In genomic region chr11:57786616-57787418, GRCm38 (mm10) we compare ENCODE assay signal across 10 mouse cellular contexts. TPM values are rescaled to one million over a fixed set of nuclear protein-coding genes. Genes with fewer than 3 reads are reported as not detected.
A peak's percentile ranks its signal among the peaks of the same experiment; 100 is the strongest.
DNase-seq lines count a peak whose midpoint lies in the region; ATAC-seq and TF ChIP-seq lines count a peak whose summit lies in the region.
"Had no signal": no experiment of that assay in that cellular context is flagged by ENCODE, and none has a peak within 500 bp of the region (broad histone marks: within the 10 kb centered on the region; RNA-seq: fewer than 3 reads in every experiment).

No protein-coding gene starts in this region.

- peaks cover 20% of the 10 kb centered on the region; the same call in 1 of the 2 replicates for H3K4me1 ChIP-seq in heart, embryonic 10.5 days
- peaks cover 8% of the 10 kb centered on the region; the same call in 1 of the 2 replicates for H3K4me1 ChIP-seq in forebrain, postnatal 0 days (ENCODE audit: insufficient read depth)
- H3K4me1 ChIP-seq in limb, embryonic 14.5 days (ENCODE audit: control insufficient read depth, insufficient read depth, low read length) = peaks cover 6% of the 10 kb centered on the region

- H3K9me3 ChIP-seq in heart, embryonic 10.5 days = no peaks in the 10 kb centered on the region
- H3K9me3 ChIP-seq in forebrain, postnatal 0 days (ENCODE audit: low read length) = no peaks in the 10 kb centered on the region
- no peaks in the 10 kb centered on the region for H3K9me3 ChIP-seq in limb, embryonic 14.5 days (ENCODE audit: control insufficient read depth, low read length)
- H3K9me3 ChIP-seq: G1E; heart, embryonic 15.5 days had no signal

- H3K36me3 ChIP-seq in heart, embryonic 10.5 days = peaks cover 12% of the 10 kb centered on the region; the same call in 1 of the 2 replicates
- H3K36me3 ChIP-seq in forebrain, postnatal 0 days (ENCODE audit: insufficient read depth) = peaks cover 4% of the 10 kb centered on the region; the same call in 1 of the 2 replicates
- peaks cover 16% of the 10 kb centered on the region for H3K36me3 ChIP-seq in limb, embryonic 14.5 days (ENCODE audit: control insufficient read depth, insufficient read depth, low read length)
- H3K36me3 ChIP-seq: heart, embryonic 15.5 days had no signal

- peak; percentile 62 for TF ChIP-seq CTCF in forebrain, postnatal 0 days (IDR thresholded peaks at IDR 0.05; ENCODE audit: low read depth)

- 54% methylated on average over 18 of the region's 18 CpGs for WGBS in heart, embryonic 10.5 days
- 21% methylated on average over 18 of the region's 18 CpGs for WGBS in forebrain, postnatal 0 days
- WGBS in limb, embryonic 14.5 days = 51% methylated on average over 18 of the region's 18 CpGs

- 0 out of 2 replicates have a peak overlapping the region, but pooled peaks have one; percentile 7 for H3K27ac ChIP-seq in heart, embryonic 10.5 days
- peak overlapping the region; percentile 67 for H3K27ac ChIP-seq in forebrain, postnatal 0 days (ENCODE audit: low read depth, low read length)
- H3K27ac ChIP-seq in limb, embryonic 14.5 days (replicated peaks; ENCODE audit: low read depth, low read length) = peak overlapping the region; percentile 55
- H3K27ac ChIP-seq: heart, embryonic 15.5 days had no signal

- H3K9ac ChIP-seq in forebrain, postnatal 0 days = peak overlapping the region; percentile 35; the same call in 1 of the 2 replicates
- peak overlapping the region; percentile 36 for H3K9ac ChIP-seq in limb, embryonic 14.5 days (ENCODE audit: low read depth, low read length, severe bottlenecking)
- H3K9ac ChIP-seq: heart, embryonic 15.5 days had no signal

- H3K4me2 ChIP-seq in forebrain, postnatal 0 days (ENCODE audit: low read depth) = no peak overlapping the region
- H3K4me2 ChIP-seq in limb, embryonic 14.5 days (replicated peaks; ENCODE audit: low read depth, low read length, severe bottlenecking) = no peak overlapping the region
- H3K4me2 ChIP-seq: heart, embryonic 15.5 days had no signal

- no peak for DNase-seq in heart, embryonic 10.5 days (ENCODE audit: low spot score)
- DNase-seq in heart, adult 8-10 months (ENCODE audit: low spot score) = no peak
- peak; percentile 68 for DNase-seq in cerebellum, adult 9-10 months
- DNase-seq in forebrain, postnatal 0 days = peak; percentile 81
- peak; percentile 52 for DNase-seq in kidney, postnatal 10 days
- DNase-seq in limb, embryonic 14.5 days (ENCODE audit: low spot score) = peak; percentile 46
- peak; percentile 62 for DNase-seq in right cerebral cortex, postnatal 25 days

- no peak for TF ChIP-seq POLR2A in limb, embryonic 14.5 days (IDR thresholded peaks at IDR 0.05; ENCODE audit: borderline replicate concordance, extremely low read depth, insufficient read depth, insufficient read length)

- no peak overlapping the region for H3K4me3 ChIP-seq in heart, embryonic 10.5 days
- no peak overlapping the region for H3K4me3 ChIP-seq in forebrain, postnatal 0 days (ENCODE audit: low read depth, low read length)
- H3K4me3 ChIP-seq in limb, embryonic 14.5 days (replicated peaks; ENCODE audit: low read length) = no peak overlapping the region
- H3K4me3 ChIP-seq: heart, embryonic 15.5 days had no signal

- peak; percentile 80 for ATAC-seq in forebrain, postnatal 0 days
- ATAC-seq in limb, embryonic 14.5 days (ENCODE audit: low FRiP score, low read depth) = peak; percentile 39
- no peak for ATAC-seq in activated CD4-positive, CD25-positive, alpha-beta regulatory T cell, adult 4 months

- H3K27me3 ChIP-seq in heart, embryonic 10.5 days (ENCODE audit: insufficient read depth, poor library complexity, severe bottlenecking) = no peaks in the 10 kb centered on the region
- H3K27me3 ChIP-seq in forebrain, postnatal 0 days (ENCODE audit: insufficient read depth, low read length) = no peaks in the 10 kb centered on the region
- no peaks in the 10 kb centered on the region for H3K27me3 ChIP-seq in limb, embryonic 14.5 days (ENCODE audit: control insufficient read depth, insufficient read depth, low read length)
- H3K27me3 ChIP-seq: heart, embryonic 15.5 days had no signal

RNA-seq across cellular contexts. Expression of gene Sap30l, which starts 14.6 kb away (rescaled TPM):
- 8.8 and 12.2 TPM in 2 replicates for polyA plus RNA-seq in heart, embryonic 10.5 days (2016; fragmentation: Nextera tagmentation; extraction: Ambion mirVana)
- total RNA-seq in heart, adult 8-10 months (2022) = 10 to 100 TPM; 50.1 to 53.8 (median 51.2) TPM
- 26.6 and 35.4 TPM in 2 replicates for total RNA-seq in forebrain, postnatal 0 days (2014; rRNA removed)
- polyA plus RNA-seq in forebrain, postnatal 0 days (2015; fragmentation: Nextera tagmentation; extraction: Ambion mirVana) = 11.4 and 15.3 TPM in 2 replicates
- polyA plus RNA-seq in limb, embryonic 14.5 days (2012; rRNA removed) = 27.3 and 31.4 TPM in 2 replicates
- polyA plus RNA-seq in limb, embryonic 14.5 days (2014; fragmentation: Nextera tagmentation; extraction: Ambion mirVana) = 20.7 and 21.7 TPM in 2 replicates
- 1 to 10 TPM; 5.4 to 7.7 TPM for polyA plus RNA-seq in activated CD4-positive, CD25-positive, alpha-beta regulatory T cell, adult 4 months (2017; shearing (Covaris generic))

RNA-seq across cellular contexts. Expression of gene Hand1, which starts 45.8 kb away (rescaled TPM):
- polyA plus RNA-seq in heart, embryonic 10.5 days (2016; fragmentation: Nextera tagmentation; extraction: Ambion mirVana) = 95.3 and 106 TPM in 2 replicates
- not detected for total RNA-seq in heart, adult 8-10 months (2022)
- total RNA-seq in forebrain, postnatal 0 days (2014; rRNA removed) = not detected in 2 replicates
- polyA plus RNA-seq in forebrain, postnatal 0 days (2015; fragmentation: Nextera tagmentation; extraction: Ambion mirVana) = not detected in 2 replicates
- 2.2 and 2.6 TPM in 2 replicates for polyA plus RNA-seq in limb, embryonic 14.5 days (2012; rRNA removed)
- polyA plus RNA-seq in limb, embryonic 14.5 days (2014; fragmentation: Nextera tagmentation; extraction: Ambion mirVana) = 1.6 and 1.7 TPM in 2 replicates
- polyA plus RNA-seq in activated CD4-positive, CD25-positive, alpha-beta regulatory T cell, adult 4 months (2017; shearing (Covaris generic)) = not detected
- total RNA-seq: G1E had no signal
- polyA plus RNA-seq: G1E had no signal

Comparison
In these comparisons a context has a peak if more than half of its experiments do, and no peak if none do; other contexts are left out.
1. DNase-seq: peak in cerebellum, adult 9-10 months (single experiment), forebrain, postnatal 0 days (single experiment), kidney, postnatal 10 days (single experiment), limb, embryonic 14.5 days (single experiment) and right cerebral cortex, postnatal 25 days (single experiment); none in heart, embryonic 10.5 days (single experiment) and heart, adult 8-10 months (single experiment).
2. H3K27ac ChIP-seq: peak in every context shown above with its lines; median percentile 67 in forebrain, postnatal 0 days; 55 in limb, embryonic 14.5 days; 7 in heart, embryonic 10.5 days.
3. RNA of gene Hand1, which starts 45.8 kb away (polyA plus RNA-seq): 95.3 to 106 TPM in heart, embryonic 10.5 days; 1.6 to 2.6 TPM in limb, embryonic 14.5 days, not detected in forebrain, postnatal 0 days and not detected in activated CD4-positive, CD25-positive, alpha-beta regulatory T cell, adult 4 months; every median in the first group is over 10 times any median in the second.